Mouse (Mus musculus) CD4-positive, CD25-positive, alpha-beta regulatory T cell, adult 4 months (primary cell): ENCODE data around the gene Zmym6. TPM values are rescaled to one million over a fixed set of nuclear protein-coding genes. Genes with fewer than 3 reads are reported as not detected.

Experiments used
- polyA plus RNA-seq, 2 experiments: library from polyadenylated mRNA; unstranded; fragments of 100-300 nt; shearing (Covaris generic); gene quantifications; one replicate each; pipeline ENCODE4 v1.2.1; 2017

Zmym6 gene
- polyA plus RNA-seq, 2 experiments from 2014 or later: 19.2 to 27.9 TPM

Other genes starting within 250 kb of the Zmym6 start
- gene Zmym4, start 109.2 kb upstream of the Zmym6 start, polyA plus RNA-seq: 10 to 100 TPM; 16.3 to 19.7 TPM
- gene Sfpq, start 56.1 kb upstream of the Zmym6 start, polyA plus RNA-seq: 10 to 100 TPM; 44.0 to 61.2 TPM
- gene Zmym1, start 16.2 kb upstream of the Zmym6 start, polyA plus RNA-seq: 10 to 100 TPM; 22.1 to 25.8 TPM
- 10 to 100 TPM; 26.8 to 29.8 TPM for gene Tmem35b, start 46.3 kb downstream of the Zmym6 start, polyA plus RNA-seq
- gene Dlgap3, start 91.8 kb downstream of the Zmym6 start, polyA plus RNA-seq: not detected
- gene Smim12, start 166.4 kb downstream of the Zmym6 start, polyA plus RNA-seq: 10 to 100 TPM; 37.5 to 54.9 TPM
- not detected for gene Gja4, start 236.7 kb downstream of the Zmym6 start, polyA plus RNA-seq